Mouse (Mus musculus): ENCODE measurements around the gene Pcgf3. TPM values are rescaled to one million over a fixed set of nuclear protein-coding genes. Genes with fewer than 3 reads are reported as not detected.

Gene Pcgf3
- polyA plus RNA-seq, 1 experiment from 2014 or later: 30.8 TPM

GRCm38 (mm10) chr5:108450837-108451540, 10.0 kb upstream of the Pcgf3 start:
- WGBS: 81% methylated on average over 8 of the region's 8 CpGs
- Histone ChIP-seq H3K9ac (no peak overlapping the region), H3K27ac (no peak overlapping the region)

GRCm38 (mm10) chr5:108451611-108452010, 9.4 kb upstream of the Pcgf3 start:
- Histone ChIP-seq H3K27ac (no peak overlapping the region), H3K9me3 (replicated peaks) (no peaks in the 10 kb centered on the region), H3K9ac (no peak overlapping the region), H3K4me2 (no peak overlapping the region), H3K4me3 (no peak overlapping the region), H3K4me1 (peaks cover 9% of the 10 kb centered on the region), H3K36me3 (ENCODE audit: poor library complexity, severe bottlenecking) (no peaks in the 10 kb centered on the region), H3K27me3 (peaks cover 39% of the 10 kb centered on the region)
- no peak for ATAC-seq
- WGBS: 90% methylated on average over 1 of the region's 1 CpGs

More at GRCm38 (mm10) chr5:108450837-108451540, 10.0 kb upstream of the Pcgf3 start:
- peaks cover 9% of the 10 kb centered on the region for H3K4me1 ChIP-seq
- H3K9me3 ChIP-seq (replicated peaks): no peaks in the 10 kb centered on the region
- no peak overlapping the region for H3K4me3 ChIP-seq
- no peaks in the 10 kb centered on the region for H3K36me3 ChIP-seq (ENCODE audit: poor library complexity, severe bottlenecking)
- H3K27me3 ChIP-seq: peaks cover 42% of the 10 kb centered on the region
- ATAC-seq: no peak
- no peak overlapping the region for H3K4me2 ChIP-seq

GRCm38 (mm10) chr5:108452422-108452821, 8.6 kb upstream of the Pcgf3 start:
- no peaks in the 10 kb centered on the region for H3K36me3 ChIP-seq (ENCODE audit: poor library complexity, severe bottlenecking)
- WGBS: 98% methylated on average over 1 of the region's 1 CpGs

DNA sequence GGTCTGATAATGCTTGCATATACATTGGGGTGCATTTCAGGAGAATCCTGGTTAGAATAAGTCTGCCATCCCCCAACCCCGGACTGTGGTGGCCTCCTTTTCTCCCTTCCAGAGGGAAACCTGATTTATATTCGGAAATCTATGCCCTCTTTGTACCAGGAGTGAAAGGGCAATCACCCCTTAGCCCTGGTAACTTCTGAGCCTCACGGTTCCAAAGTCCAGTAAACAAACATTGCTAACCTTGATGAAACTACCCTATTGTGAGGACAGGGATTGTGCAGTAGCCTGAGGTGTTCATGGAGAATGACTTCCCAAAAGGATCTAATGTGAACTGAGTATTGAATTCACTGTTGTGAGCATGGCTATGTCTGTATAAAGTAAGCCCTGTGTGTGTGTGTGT, 6.9 kb upstream of the Pcgf3 start:
- Histone ChIP-seq H3K9ac (no peak overlapping the region), H3K27me3 (peaks cover 27% of the 10 kb centered on the region), H3K4me1 (no peaks in the 10 kb centered on the region), H3K4me3 (no peak overlapping the region), H3K4me2 (no peak overlapping the region), H3K9me3 (replicated peaks) (no peaks in the 10 kb centered on the region), H3K27ac (no peak overlapping the region), H3K36me3 (ENCODE audit: poor library complexity, severe bottlenecking) (no peaks in the 10 kb centered on the region)
- 45% methylated on average over 3 of the region's 3 CpGs for WGBS
- ATAC-seq: no peak

More at GRCm38 (mm10) chr5:108452422-108452821, 8.6 kb upstream of the Pcgf3 start:
- Histone ChIP-seq H3K27ac (no peak overlapping the region), H3K4me2 (no peak overlapping the region), H3K4me1 (peaks cover 9% of the 10 kb centered on the region), H3K4me3 (no peak overlapping the region), H3K9me3 (replicated peaks) (no peaks in the 10 kb centered on the region), H3K9ac (no peak overlapping the region), H3K27me3 (peaks cover 31% of the 10 kb centered on the region)
- no peak for ATAC-seq

GRCm38 (mm10) chr5:108458706-108459105, 2.3 kb upstream of the Pcgf3 start:
- Histone ChIP-seq H3K27me3 (peaks cover 27% of the 10 kb centered on the region), H3K9ac (no peak overlapping the region), H3K4me3 (no peak overlapping the region), H3K36me3 (ENCODE audit: poor library complexity, severe bottlenecking) (no peaks in the 10 kb centered on the region), H3K4me1 (peaks cover 22% of the 10 kb centered on the region), H3K4me2 (no peak overlapping the region), H3K27ac (no peak overlapping the region), H3K9me3 (replicated peaks) (no peaks in the 10 kb centered on the region)
- whole genome bisulfite sequencing: 82% methylated on average over 2 of the region's 2 CpGs
- no peak for ATAC-seq

DNA sequence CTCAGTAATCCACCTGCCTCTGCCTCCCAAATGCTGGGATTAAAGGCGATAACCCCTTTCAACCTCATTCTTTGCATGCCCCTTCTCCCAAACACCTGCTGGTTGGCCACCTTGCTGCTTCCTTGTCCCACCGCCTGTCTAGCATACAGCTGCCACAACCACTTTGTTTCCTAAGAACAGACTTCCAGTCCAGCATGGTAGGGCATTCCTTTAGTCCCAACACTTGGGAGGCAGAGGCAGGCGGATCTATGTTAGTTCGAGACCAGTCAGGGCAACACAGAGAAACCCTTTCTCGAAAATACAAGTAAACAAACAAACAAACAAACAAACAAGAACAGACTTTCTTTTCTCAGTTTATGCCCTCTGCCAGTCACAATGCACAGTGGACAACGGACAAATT, 571 bp upstream of the Pcgf3 start:
- H3K27me3 ChIP-seq: peaks cover 23% of the 10 kb centered on the region
- WGBS: 42% methylated on average over 6 of the region's 6 CpGs
- 0 out of 2 replicates have a peak, but pooled peaks have one; percentile 4 for ATAC-seq
- H3K9me3 ChIP-seq (replicated peaks): no peaks in the 10 kb centered on the region
- H3K4me2 ChIP-seq: peak overlapping the region; percentile 97
- H3K9ac ChIP-seq: peak overlapping the region; percentile 99
- H3K4me3 ChIP-seq: peak overlapping the region; percentile 92
- H3K36me3 ChIP-seq (ENCODE audit: poor library complexity, severe bottlenecking): no peaks in the 10 kb centered on the region
- no peak overlapping the region for H3K27ac ChIP-seq
- H3K4me1 ChIP-seq: peaks cover 38% of the 10 kb centered on the region

DNA sequence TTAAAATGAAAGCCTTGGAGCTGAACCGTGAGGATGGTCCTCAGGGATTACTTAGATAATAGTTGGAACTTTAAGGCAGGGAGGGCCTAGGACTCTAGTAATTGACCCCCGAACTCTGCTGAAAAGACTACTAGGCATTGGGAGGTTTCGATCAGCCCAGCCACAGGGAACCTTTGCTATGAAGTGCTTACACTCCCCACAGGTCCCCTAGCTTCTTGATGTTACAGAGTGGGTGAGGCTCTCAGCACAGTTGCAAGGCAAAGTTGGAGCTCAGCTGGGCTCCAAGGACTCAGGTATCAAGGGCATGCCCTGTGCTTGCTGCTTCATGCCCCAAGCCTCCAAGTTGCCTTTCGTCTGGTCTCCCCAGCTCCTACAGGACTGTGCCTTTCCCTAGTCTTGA, 1.4 kb downstream of the Pcgf3 start:
- 41% methylated on average over 4 of the region's 4 CpGs for WGBS
- H3K4me1 ChIP-seq: peaks cover 54% of the 10 kb centered on the region

GRCm38 (mm10) chr5:108465131-108465891, 4.3 kb downstream of the Pcgf3 start:
- Histone ChIP-seq H3K27ac (no peak overlapping the region), H3K9ac (no peak overlapping the region), H3K36me3 (ENCODE audit: poor library complexity, severe bottlenecking) (peaks cover 6% of the 10 kb centered on the region; the same call in 1 of the 2 replicates), H3K27me3 (no peaks in the 10 kb centered on the region), H3K4me1 (peaks cover 60% of the 10 kb centered on the region), H3K9me3 (replicated peaks) (no peaks in the 10 kb centered on the region), H3K4me3 (no peak overlapping the region), H3K4me2 (no peak overlapping the region)
- ATAC-seq: no peak
- 87% methylated on average over 6 of the region's 6 CpGs for WGBS

More for the DNA sequence above, 1.4 kb downstream of the Pcgf3 start:
- Histone ChIP-seq H3K27me3 (peaks cover 23% of the 10 kb centered on the region), H3K9ac (peak overlapping the region; percentile 99), H3K27ac (no peak overlapping the region), H3K36me3 (ENCODE audit: poor library complexity, severe bottlenecking) (0 out of 2 replicates have a peak, but pooled peaks cover 6% of the 10 kb centered on the region), H3K4me3 (peak overlapping the region; percentile 92), H3K4me2 (peak overlapping the region; percentile 97), H3K9me3 (replicated peaks) (no peaks in the 10 kb centered on the region)
- ATAC-seq: no peak

GRCm38 (mm10) chr5:108466647-108467046, 5.6 kb downstream of the Pcgf3 start:
- Histone ChIP-seq H3K4me3 (no peak overlapping the region), H3K4me1 (peaks cover 56% of the 10 kb centered on the region), H3K4me2 (no peak overlapping the region), H3K36me3 (ENCODE audit: poor library complexity, severe bottlenecking) (peaks cover 8% of the 10 kb centered on the region; the same call in 1 of the 2 replicates), H3K9me3 (replicated peaks) (no peaks in the 10 kb centered on the region), H3K27me3 (no peaks in the 10 kb centered on the region), H3K9ac (no peak overlapping the region), H3K27ac (no peak overlapping the region)
- no peak for ATAC-seq
- 94% methylated on average over 1 of the region's 1 CpGs for WGBS

DNA sequence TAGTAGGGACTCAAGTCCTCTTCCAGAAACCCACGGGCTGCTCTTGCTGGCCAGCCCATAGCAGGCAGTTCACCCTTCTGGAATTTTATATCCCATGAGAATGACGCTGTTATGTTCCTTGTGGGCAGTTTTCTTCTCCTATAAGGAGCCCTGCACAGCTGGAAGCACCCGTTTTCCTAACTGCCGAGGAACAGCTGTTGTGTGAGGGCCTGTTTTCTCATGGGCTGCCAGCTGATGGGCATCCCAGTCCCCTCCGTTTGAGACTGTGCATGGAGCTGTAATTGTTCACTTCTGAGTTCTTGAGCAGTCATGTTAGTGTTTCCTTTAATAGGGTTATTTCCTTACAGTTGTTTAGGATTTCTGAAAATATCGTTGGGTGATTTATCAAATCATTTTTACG, 8.6 kb downstream of the Pcgf3 start:
- H3K4me2 ChIP-seq: no peak overlapping the region
- H3K27me3 ChIP-seq: no peaks in the 10 kb centered on the region
- no peak overlapping the region for H3K27ac ChIP-seq
- no peak overlapping the region for H3K9ac ChIP-seq
- 83% methylated on average over 7 of the region's 7 CpGs for WGBS
- peaks cover 38% of the 10 kb centered on the region for H3K36me3 ChIP-seq (ENCODE audit: poor library complexity, severe bottlenecking)
- no peaks in the 10 kb centered on the region for H3K9me3 ChIP-seq (replicated peaks)
- H3K4me3 ChIP-seq: no peak overlapping the region
- no peak for ATAC-seq
- H3K4me1 ChIP-seq: peaks cover 29% of the 10 kb centered on the region

- 0 out of 2 replicates have a peak, but pooled peaks cover 6% of the 10 kb centered on the region for H3K4me1 ChIP-seq
- H3K27me3 ChIP-seq: no peaks in the 10 kb centered on the region
- H3K9ac ChIP-seq: no peak overlapping the region
- no peaks in the 10 kb centered on the region for H3K9me3 ChIP-seq (replicated peaks)
- ATAC-seq: no peak
- no peak overlapping the region for H3K4me3 ChIP-seq
- H3K4me2 ChIP-seq: no peak overlapping the region
- 93% methylated on average over 4 of the region's 4 CpGs for WGBS
- H3K27ac ChIP-seq: no peak overlapping the region
- peaks cover 71% of the 10 kb centered on the region for H3K36me3 ChIP-seq (ENCODE audit: poor library complexity, severe bottlenecking)
Measured at GRCm38 (mm10) chr5:108473737-108474136, 12.7 kb downstream of the Pcgf3 start.

DNA sequence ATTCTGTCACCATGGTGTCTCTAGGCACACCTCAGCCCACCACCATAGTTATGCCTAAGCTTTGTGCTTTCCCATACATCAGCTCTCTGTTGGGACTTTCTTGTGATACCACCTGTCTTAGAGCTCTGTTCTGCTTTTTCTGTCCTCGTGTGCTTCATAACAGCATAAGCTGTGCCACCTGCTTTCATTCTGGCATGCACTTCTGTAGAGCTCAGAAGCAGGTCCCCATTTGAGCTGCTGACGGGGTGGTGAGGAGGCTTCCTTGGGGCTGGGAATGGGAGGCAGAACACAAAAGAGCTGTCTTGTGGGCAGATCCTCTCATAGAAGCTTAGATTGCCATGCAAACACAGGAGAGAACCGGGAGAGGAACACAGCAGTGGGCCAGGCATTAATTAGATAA, 14.9 kb downstream of the Pcgf3 start:
- H3K9ac ChIP-seq: no peak overlapping the region
- WGBS: 89% methylated on average over 3 of the region's 3 CpGs
- H3K27me3 ChIP-seq: no peaks in the 10 kb centered on the region
- ATAC-seq: no peak
- H3K9me3 ChIP-seq (replicated peaks): no peaks in the 10 kb centered on the region
- peaks cover 79% of the 10 kb centered on the region for H3K36me3 ChIP-seq (ENCODE audit: poor library complexity, severe bottlenecking)
- no peak overlapping the region for H3K4me2 ChIP-seq
- no peak overlapping the region for H3K4me3 ChIP-seq
- H3K4me1 ChIP-seq: no peaks in the 10 kb centered on the region
- no peak overlapping the region for H3K27ac ChIP-seq
